ENCODE assay signal across 8 mouse cellular contexts in genomic region chr2:156775455-156776435, GRCm38 (mm10). TPM values are rescaled to one million over a fixed set of nuclear protein-coding genes. Genes with fewer than 3 reads are reported as not detected.
DNase-seq lines count a peak whose midpoint lies in the region; ATAC-seq and TF ChIP-seq lines count a peak whose summit lies in the region.

No protein-coding gene starts in this region.

- H3K27ac ChIP-seq in lung, embryonic 14.5 days (ENCODE audit: low read depth) = peak overlapping the region; percentile 96
- H3K27ac ChIP-seq in forebrain, embryonic 13.5 days = no peak overlapping the region
- peak overlapping the region; percentile 87 for H3K27ac ChIP-seq in limb, embryonic 10.5 days
- peak overlapping the region; percentile 28; the same call in 1 of the 2 replicates for H3K27ac ChIP-seq in neural tube, embryonic 14.5 days (ENCODE audit: low read depth, low read length)
- H3K27ac ChIP-seq in cerebellum, adult 2 months (ENCODE audit: insufficient read depth, low read length) = no peak overlapping the region

- H3K4me1 ChIP-seq in lung, embryonic 14.5 days (ENCODE audit: insufficient read depth) = peaks cover 21% of the 10 kb centered on the region
- peaks cover 26% of the 10 kb centered on the region for H3K4me1 ChIP-seq in forebrain, embryonic 13.5 days
- H3K4me1 ChIP-seq in limb, embryonic 10.5 days = peaks cover 37% of the 10 kb centered on the region
- 0 out of 2 replicates have a peak, but pooled peaks cover 4% of the 10 kb centered on the region for H3K4me1 ChIP-seq in neural tube, embryonic 14.5 days (ENCODE audit: control insufficient read depth, insufficient read depth, low read length)
- H3K4me1 ChIP-seq in cerebellum, adult 2 months (ENCODE audit: control insufficient read depth, insufficient read depth, low read length) = no peaks in the 10 kb centered on the region; the same call in 1 of the 2 replicates

- DNase-seq in lung, embryonic 14.5 days = no peak
- DNase-seq in lung, postnatal 10 days = no peak
- DNase-seq in limb, embryonic 10.5 days (ENCODE audit: low spot score) = no peak
- no peak for DNase-seq in left cerebral cortex, postnatal 25 days (ENCODE audit: low spot score in 2 of 2)
- no peak for DNase-seq in layer of hippocampus, adult 8-10 months (ENCODE audit: low spot score in 2 of 2)
- no peak for DNase-seq in cerebellum, adult 2 months

- peak overlapping the region; percentile 64 for H3K9ac ChIP-seq in lung, embryonic 14.5 days
- peak overlapping the region; percentile 64 for H3K9ac ChIP-seq in forebrain, embryonic 13.5 days
- H3K9ac ChIP-seq in neural tube, embryonic 14.5 days (replicated peaks; ENCODE audit: low read depth, low read length) = peak overlapping the region; percentile 48

- TF ChIP-seq POLR2A in cerebellum, adult 2 months (IDR thresholded peaks at IDR 0.05; ENCODE audit: borderline replicate concordance, insufficient read depth, low read length) = no peak

- no peak for TF ChIP-seq CTCF in lung, embryonic 14.5 days (IDR thresholded peaks at IDR 0.05; ENCODE audit: low read depth)
- TF ChIP-seq CTCF in cerebellum, adult 2 months (IDR thresholded peaks at IDR 0.05; ENCODE audit: borderline replicate concordance, insufficient read depth, low read depth, low read length) = no peak

- H3K27me3 ChIP-seq in lung, embryonic 14.5 days (ENCODE audit: insufficient read depth, low read length) = no peaks in the 10 kb centered on the region
- peaks cover 6% of the 10 kb centered on the region; the same call in 1 of the 2 replicates for H3K27me3 ChIP-seq in forebrain, embryonic 13.5 days
- H3K27me3 ChIP-seq in limb, embryonic 10.5 days (ENCODE audit: low read depth, poor library complexity, severe bottlenecking) = peaks cover 20% of the 10 kb centered on the region
- H3K27me3 ChIP-seq in neural tube, embryonic 14.5 days (ENCODE audit: control insufficient read depth, insufficient read depth, low read length) = no peaks in the 10 kb centered on the region
- no peaks in the 10 kb centered on the region for H3K27me3 ChIP-seq in cerebellum, adult 2 months (ENCODE audit: control insufficient read depth, insufficient read depth, low read length)

- H3K36me3 ChIP-seq in lung, embryonic 14.5 days (ENCODE audit: insufficient read depth) = peaks cover 8% of the 10 kb centered on the region; the same call in 1 of the 2 replicates
- no peaks in the 10 kb centered on the region for H3K36me3 ChIP-seq in forebrain, embryonic 13.5 days (ENCODE audit: poor library complexity, severe bottlenecking)
- no peaks in the 10 kb centered on the region for H3K36me3 ChIP-seq in limb, embryonic 10.5 days
- no peaks in the 10 kb centered on the region for H3K36me3 ChIP-seq in neural tube, embryonic 14.5 days (ENCODE audit: control insufficient read depth, insufficient read depth, low read length)

- 30% methylated on average over 17 of the region's 17 CpGs for WGBS in lung, embryonic 14.5 days
- 32% methylated on average over 17 of the region's 17 CpGs for WGBS in forebrain, embryonic 13.5 days
- WGBS in limb, embryonic 10.5 days = 36% methylated on average over 17 of the region's 17 CpGs
- 37% methylated on average over 17 of the region's 17 CpGs for WGBS in neural tube, embryonic 14.5 days
- 29% methylated on average over 17 of the region's 17 CpGs for WGBS in cerebellum, adult 2 months

- no peaks in the 10 kb centered on the region for H3K9me3 ChIP-seq in lung, embryonic 14.5 days (ENCODE audit: low read depth, low read length)
- H3K9me3 ChIP-seq in forebrain, embryonic 13.5 days (replicated peaks) = no peaks in the 10 kb centered on the region
- no peaks in the 10 kb centered on the region for H3K9me3 ChIP-seq in limb, embryonic 10.5 days (replicated peaks)
- H3K9me3 ChIP-seq in neural tube, embryonic 14.5 days (ENCODE audit: control insufficient read depth, low read length) = no peaks in the 10 kb centered on the region

- H3K4me3 ChIP-seq in lung, embryonic 14.5 days (ENCODE audit: low read depth, low read length) = peak overlapping the region; percentile 44
- H3K4me3 ChIP-seq in forebrain, embryonic 13.5 days = peak overlapping the region; percentile 36
- H3K4me3 ChIP-seq in limb, embryonic 10.5 days = peak overlapping the region; percentile 51
- H3K4me3 ChIP-seq in neural tube, embryonic 14.5 days (ENCODE audit: low read depth, low read length) = peak overlapping the region; percentile 29
- no peak overlapping the region for H3K4me3 ChIP-seq in cerebellum, adult 2 months (replicated peaks; ENCODE audit: insufficient read depth, low read depth, low read length)

- intact Hi-C loops in left cerebral cortex, postnatal 25 days (cut with DNase I) = no loop called here

- ATAC-seq in lung, embryonic 14.5 days (ENCODE audit: insufficient read depth) = no peak
- ATAC-seq in forebrain, embryonic 13.5 days = no peak; the same call in 1 of the 2 replicates
- ATAC-seq in neural tube, embryonic 14.5 days (ENCODE audit: low read depth) = no peak

- H3K4me2 ChIP-seq in lung, embryonic 14.5 days = peak overlapping the region; percentile 69
- H3K4me2 ChIP-seq in forebrain, embryonic 13.5 days = peak overlapping the region; percentile 72
- H3K4me2 ChIP-seq in neural tube, embryonic 14.5 days (ENCODE audit: low read depth, low read length) = peak overlapping the region; percentile 66

RNA-seq across cellular contexts. Expression of gene Myl9, which starts 0.5 kb away (rescaled TPM):
- 397 and 446 TPM in 2 replicates for polyA plus RNA-seq in lung, embryonic 14.5 days (2014; fragmentation: Nextera tagmentation; extraction: Ambion mirVana)
- 28.1 and 28.4 TPM in 2 replicates for polyA plus RNA-seq in forebrain, embryonic 13.5 days (2015; fragmentation: Nextera tagmentation; extraction: Ambion mirVana)
- 30.1 and 62.7 TPM in 2 replicates for polyA plus RNA-seq in limb, embryonic 10.5 days (2016; fragmentation: Nextera tagmentation; extraction: Ambion mirVana)
- polyA plus RNA-seq in neural tube, embryonic 14.5 days (2014; fragmentation: Nextera tagmentation; extraction: Ambion mirVana) = 23.3 and 43.0 TPM in 2 replicates
- total RNA-seq in left cerebral cortex, postnatal 25 days (2021) = 10 to 100 TPM; 14.7 to 16.1 TPM
- total RNA-seq in layer of hippocampus, adult 8-10 months (2022) = 10 to 100 TPM; 10.4 to 22.0 (median 16.4) TPM
- polyA plus RNA-seq in cerebellum, adult 2 months (2012; rRNA removed) = 39.2 and 40.0 TPM in 2 replicates

Comparison
In these comparisons a context has a peak if more than half of its experiments do, and no peak if none do; other contexts are left out.
1. H3K27ac ChIP-seq: peak in lung, embryonic 14.5 days (single experiment), limb, embryonic 10.5 days (single experiment) and neural tube, embryonic 14.5 days (single experiment); none in forebrain, embryonic 13.5 days (single experiment) and cerebellum, adult 2 months (single experiment).
2. Peak in every context shown above with its lines, with median percentiles within 50 percentile points of each other: H3K4me2 ChIP-seq and H3K9ac ChIP-seq.